Mouse (Mus musculus) ES-Bruce4 (cell line): ENCODE results near the gene Cep41. TPM values are rescaled to one million over a fixed set of nuclear protein-coding genes. Genes with fewer than 3 reads are reported as not detected.

Source experiments
- H3K27ac ChIP-seq: 2 replicates; pipeline ENCODE4 v1.5.1; 2012; ENCODE audit warnings: low read length, inconsistent platforms; ENCODE audit not compliant: insufficient read depth
- H3K27me3 ChIP-seq: 2 replicates; pipeline ENCODE4 v1.6.1; 2012; ENCODE audit warnings: mild to moderate bottlenecking, low read length, inconsistent platforms; ENCODE audit not compliant: control insufficient read depth, poor library complexity, insufficient read depth, severe bottlenecking
- H3K36me3 ChIP-seq: 2 replicates; pipeline ENCODE4 v1.6.1; 2012; ENCODE audit warnings: inconsistent platforms, mild to moderate bottlenecking, low read length, moderate library complexity; ENCODE audit not compliant: control insufficient read depth, poor library complexity, insufficient read depth, severe bottlenecking
- H3K4me1 ChIP-seq: one replicate; pipeline ENCODE4 v1.8.1; 2011; ENCODE audit warnings: low read length; ENCODE audit not compliant: control insufficient read depth, insufficient read depth
- H3K4me3 ChIP-seq: 2 replicates; pipeline ENCODE4 v1.5.1; 2011; ENCODE audit warnings: low read depth, mild to moderate bottlenecking, low read length
- H3K9ac ChIP-seq: 2 replicates; pipeline ENCODE4 v1.6.1; 2012; ENCODE audit warnings: low read depth, mild to moderate bottlenecking, inconsistent platforms; ENCODE audit not compliant: poor library complexity, severe bottlenecking
- H3K9me3 ChIP-seq: replicated peaks from 2 replicates; pipeline ENCODE4 v1.6.1; 2012; ENCODE audit warnings: mild to moderate bottlenecking, low read length, inconsistent platforms; ENCODE audit not compliant: control insufficient read depth, poor library complexity, insufficient read depth, severe bottlenecking
- CTCF ChIP-seq: IDR thresholded peaks from one replicate; pipeline ENCODE4 v1.8.1; 2011; ENCODE audit warnings: low read depth, low read length
- EP300 ChIP-seq: IDR thresholded peaks from 2 replicates; pipeline ENCODE4 v1.6.1; 2011; ENCODE audit warnings: low read depth, low read length; ENCODE audit not compliant: insufficient read depth
- POLR2A ChIP-seq: IDR thresholded peaks from one replicate; pipeline ENCODE4 v1.8.1; 2011; ENCODE audit warnings: low read length; ENCODE audit not compliant: insufficient read depth
- polyA plus RNA-seq: library from polyadenylated mRNA; stranded (reverse); fragments of >200 nt; gene quantifications from 2 replicates; pipeline ENCODE4 v1.2.4, GENCODE M21; 2011; ENCODE audit warnings: low read depth; ENCODE audit not compliant: missing spikeins, insufficient read depth, insufficient read length

Cep41 gene
- polyA plus RNA-seq, 1 experiment = 4.9 TPM

- Histone ChIP-seq H3K9ac (no peak overlapping the region), H3K4me3 (no peak overlapping the region), H3K4me1 (no peaks in the 10 kb centered on the region), H3K27me3 (no peaks in the 10 kb centered on the region; the same call in 1 of the 2 replicates), H3K36me3 (no peaks in the 10 kb centered on the region), H3K9me3 (no peaks in the 10 kb centered on the region), H3K27ac (no peak overlapping the region)
- no peak for TF ChIP-seq EP300
- no peak for TF ChIP-seq CTCF
- TF ChIP-seq POLR2A = no peak
Observed at GRCm38 (mm10) chr6:30730301-30730971, 36.9 kb upstream of the Cep41 start.

GRCm38 (mm10) chr6:30723331-30723730, 29.8 kb upstream of the Cep41 start, which contains the start of gene Mest:
Gene Mest, plus strand, starts transcription at chr6:30723547.
- TF ChIP-seq CTCF = no peak
- TF ChIP-seq EP300 = no peak
- H3K36me3 ChIP-seq = no peaks in the 10 kb centered on the region
- H3K27ac ChIP-seq = no peak within 1 kb of the TSS
- no peaks in the 10 kb centered on the region for H3K4me1 ChIP-seq
- no peaks in the 10 kb centered on the region for H3K9me3 ChIP-seq
- H3K9ac ChIP-seq = no peak within 1 kb of the TSS
- no peak within 1 kb of the TSS for H3K4me3 ChIP-seq
- no peaks in the 10 kb centered on the region for H3K27me3 ChIP-seq

- Histone ChIP-seq H3K27ac (no peak overlapping the region), H3K4me1 (no peaks in the 10 kb centered on the region), H3K9me3 (no peaks in the 10 kb centered on the region), H3K9ac (no peak overlapping the region), H3K27me3 (no peaks in the 10 kb centered on the region), H3K4me3 (no peak overlapping the region), H3K36me3 (no peaks in the 10 kb centered on the region)
- TF ChIP-seq EP300 (no peak), CTCF (no peak), POLR2A (no peak)
Observed at GRCm38 (mm10) chr6:30722385-30723164, 29.0 kb upstream of the Cep41 start.

- Histone ChIP-seq H3K9ac (no peak overlapping the region), H3K27me3 (no peaks in the 10 kb centered on the region), H3K27ac (no peak overlapping the region), H3K4me3 (no peak overlapping the region), H3K4me1 (no peaks in the 10 kb centered on the region), H3K36me3 (no peaks in the 10 kb centered on the region), H3K9me3 (no peaks in the 10 kb centered on the region)
- TF ChIP-seq CTCF = no peak
- TF ChIP-seq POLR2A = no peak
- no peak for TF ChIP-seq EP300
Observed at GRCm38 (mm10) chr6:30716796-30717195, 23.2 kb upstream of the Cep41 start.

- TF ChIP-seq EP300 (no peak), CTCF (no peak), POLR2A (no peak)
- Histone ChIP-seq H3K27ac (no peak overlapping the region), H3K4me1 (no peaks in the 10 kb centered on the region), H3K4me3 (no peak overlapping the region), H3K9me3 (no peaks in the 10 kb centered on the region), H3K9ac (no peak overlapping the region), H3K36me3 (no peaks in the 10 kb centered on the region), H3K27me3 (no peaks in the 10 kb centered on the region)
Observed at GRCm38 (mm10) chr6:30714891-30715471, 21.4 kb upstream of the Cep41 start.

GRCm38 (mm10) chr6:30713896-30714295, 20.3 kb upstream of the Cep41 start:
- Histone ChIP-seq H3K4me3 (no peak overlapping the region), H3K27ac (no peak overlapping the region), H3K36me3 (no peaks in the 10 kb centered on the region), H3K27me3 (no peaks in the 10 kb centered on the region), H3K9ac (no peak overlapping the region), H3K4me1 (no peaks in the 10 kb centered on the region), H3K9me3 (no peaks in the 10 kb centered on the region)
- TF ChIP-seq CTCF = no peak
